Mouse (Mus musculus) thymus, postnatal 14 days (tissue): ENCODE data around the gene Kmo.

Experiments used
- DNase-seq: peaks from one replicate; pipeline ENCODE4 v3.0.0; 2021

Gene Kmo

GRCm38 (mm10) chr1:175619814-175620431 lies at the start of gene Kmo:
Gene Kmo, plus strand, starts transcription at chr1:175620381.
- DNase-seq: no peak

- DNase-seq: no peak
Measured at GRCm38 (mm10) chr1:175574129-175574528, 46.1 kb upstream of the Kmo start.

- no peak for DNase-seq
Measured at GRCm38 (mm10) chr1:175578425-175579096, 41.6 kb upstream of the Kmo start.

- no peak for DNase-seq
Measured at GRCm38 (mm10) chr1:175579598-175580235, 40.5 kb upstream of the Kmo start.

- no peak for DNase-seq
Measured at GRCm38 (mm10) chr1:175580346-175580745, 39.8 kb upstream of the Kmo start.

- no peak for DNase-seq
Measured at GRCm38 (mm10) chr1:175582799-175583198, 37.4 kb upstream of the Kmo start.

- DNase-seq: no peak
Measured at GRCm38 (mm10) chr1:175585267-175585666, 34.9 kb upstream of the Kmo start.

- DNase-seq: no peak
Measured at GRCm38 (mm10) chr1:175586656-175587055, 33.5 kb upstream of the Kmo start.

GRCm38 (mm10) chr1:175592832-175593231 lies 27.3 kb upstream of the Kmo start:
- no peak for DNase-seq

- peak; percentile 16 for DNase-seq
Measured at GRCm38 (mm10) chr1:175602231-175602630, 17.9 kb upstream of the Kmo start.

DNA sequence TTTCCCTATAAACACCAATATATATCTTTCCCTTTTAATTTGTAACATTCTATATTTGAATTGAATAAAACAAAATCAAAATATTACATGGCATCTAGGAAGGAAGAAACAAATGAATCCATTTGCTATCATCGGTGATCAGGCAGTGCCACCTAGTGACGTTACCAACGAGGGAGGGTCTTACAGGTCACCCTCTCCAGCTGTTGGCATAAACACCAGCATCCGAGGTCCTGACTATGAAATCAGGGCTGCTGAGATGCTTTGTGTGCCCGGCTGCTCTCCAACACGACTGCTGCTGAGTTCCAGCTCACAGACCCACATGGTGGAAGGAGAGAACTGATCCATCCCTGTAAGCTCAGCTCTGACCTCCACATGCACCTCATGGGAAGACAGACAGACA lies 16.8 kb upstream of the Kmo start:
- DNase-seq: no peak

- no peak for DNase-seq
Measured at GRCm38 (mm10) chr1:175607308-175607707, 12.9 kb upstream of the Kmo start.

- no peak for DNase-seq
Measured at GRCm38 (mm10) chr1:175607838-175608585, 12.2 kb upstream of the Kmo start.

DNA sequence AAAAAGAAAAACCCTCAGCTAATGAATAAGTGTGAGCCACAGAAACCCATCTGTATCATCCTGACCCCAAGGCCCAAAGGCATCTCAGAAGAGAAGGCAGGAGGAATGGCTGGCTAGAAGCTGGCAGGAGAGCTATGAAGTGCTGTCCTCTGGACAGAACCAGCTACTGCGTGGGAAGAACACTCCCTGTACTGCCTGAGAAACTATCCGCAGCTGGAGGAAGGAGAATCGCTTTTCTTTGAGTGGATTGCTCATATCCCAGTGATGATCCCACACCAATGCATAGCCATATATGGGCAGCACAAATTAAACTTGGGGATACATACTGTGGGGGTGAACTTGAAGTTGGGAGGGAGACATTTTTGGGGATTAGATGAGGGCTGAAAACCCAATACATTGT lies 11.5 kb upstream of the Kmo start:
- no peak for DNase-seq

DNA sequence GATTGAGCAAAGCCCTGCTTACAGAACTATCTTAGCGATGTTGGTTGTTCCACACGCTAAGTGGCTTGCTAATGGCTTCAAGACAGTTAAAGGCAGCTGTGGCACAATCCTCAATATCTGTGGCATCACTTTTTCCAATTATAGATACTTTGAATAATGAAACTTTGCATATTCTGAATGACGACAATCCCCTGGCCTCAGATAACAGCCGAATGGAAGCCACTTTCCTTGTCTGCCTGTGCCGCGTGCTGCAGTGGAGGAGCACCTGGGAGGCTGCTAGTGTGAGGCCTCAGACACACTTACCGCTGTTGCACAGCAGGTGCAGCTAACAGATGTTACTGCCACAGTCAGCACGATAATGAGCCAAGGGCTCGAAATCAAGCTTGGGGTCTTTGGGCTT lies 5.2 kb upstream of the Kmo start:
- no peak for DNase-seq

- DNase-seq: no peak
Measured at GRCm38 (mm10) chr1:175623656-175624055, 3.5 kb downstream of the Kmo start.

DNA sequence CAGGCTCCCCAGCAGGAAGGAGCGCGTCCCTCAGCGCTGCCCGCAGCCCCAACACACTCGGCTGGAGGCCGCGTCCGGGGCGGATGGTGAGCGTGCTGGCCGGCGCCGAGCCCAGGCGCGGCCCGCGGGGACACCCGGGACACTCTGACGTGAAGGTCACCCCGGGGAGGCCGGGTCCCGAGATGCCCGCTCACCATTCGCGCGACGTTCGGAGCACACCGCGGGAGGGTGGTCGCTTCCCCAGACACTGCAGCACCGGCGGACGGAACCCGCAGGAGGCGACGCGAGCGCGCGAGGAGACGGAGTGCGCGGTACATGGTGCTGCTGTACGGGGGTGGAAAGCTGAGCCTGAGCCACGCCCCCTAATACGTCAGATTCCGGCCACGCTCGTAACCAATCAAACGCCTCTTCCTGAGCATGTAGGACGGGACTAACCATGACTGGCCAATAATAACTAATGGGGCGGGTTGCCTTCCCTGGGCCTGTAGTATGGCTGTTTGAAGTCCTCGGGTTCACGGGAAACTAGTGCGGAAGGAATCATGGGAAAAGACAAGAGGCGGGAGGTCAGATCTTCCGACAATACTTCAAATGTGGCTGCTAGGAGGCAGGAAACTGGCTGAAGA lies 5.2 kb downstream of the Kmo start, which contains the start of gene Fh1:
TSS of gene Fh1 (minus strand) at position 379 of the 623 bp plus-strand sequence.
- DNase-seq: peak; percentile 96

DNA sequence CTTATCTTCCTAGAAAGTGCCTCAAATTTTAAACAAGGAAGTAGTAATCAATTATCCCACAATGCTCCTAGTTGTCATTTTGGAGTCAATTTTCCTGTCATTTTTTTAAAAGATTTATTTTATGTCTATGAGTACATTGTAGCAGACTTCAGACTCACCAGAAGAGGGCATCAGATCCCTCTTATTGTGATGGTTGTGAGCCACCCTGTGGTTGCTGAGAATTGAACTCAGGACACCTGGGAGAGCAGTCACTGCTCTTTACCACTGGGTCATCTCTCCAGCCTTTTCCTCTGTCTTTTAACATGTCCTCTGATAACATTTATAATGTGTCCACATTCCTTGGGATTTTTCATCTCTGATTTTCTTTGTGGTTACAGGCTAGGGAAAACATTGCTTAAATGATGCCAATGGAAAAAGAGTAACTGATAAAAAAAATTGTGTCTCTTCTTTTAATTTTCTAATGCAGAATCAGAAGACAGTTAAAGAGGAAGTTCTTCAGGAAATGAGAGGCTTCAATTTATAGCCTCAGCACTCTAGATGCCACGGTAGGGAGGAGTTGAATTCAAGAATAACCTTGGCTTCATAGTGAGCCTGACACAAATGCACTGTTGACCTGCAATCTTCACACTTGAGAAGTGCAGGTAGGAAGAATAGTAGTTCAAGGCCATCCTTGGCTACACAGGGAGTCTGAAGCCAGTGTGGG lies 6.0 kb downstream of the Kmo start:
- peak; percentile 55 for DNase-seq

DNA sequence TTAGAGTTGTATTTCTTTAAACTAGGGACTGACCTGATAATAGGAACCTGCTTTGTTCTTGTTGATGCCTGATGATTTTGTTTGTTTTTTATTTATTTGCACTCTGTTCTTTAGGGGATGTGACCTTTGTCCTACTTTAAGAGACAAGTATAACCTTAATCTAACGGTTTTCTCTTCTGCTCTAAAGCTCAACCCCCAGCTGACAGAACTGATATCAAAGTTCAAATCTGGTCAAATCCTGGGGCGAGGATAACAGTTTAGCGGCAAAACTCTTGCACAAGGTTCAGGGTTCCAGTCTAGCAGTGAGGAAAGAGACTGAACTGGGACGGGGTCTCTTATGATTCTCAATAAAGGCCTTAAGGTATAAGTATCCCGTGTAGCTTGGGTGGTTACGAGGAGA lies 9.1 kb downstream of the Kmo start:
- DNase-seq: no peak

DNA sequence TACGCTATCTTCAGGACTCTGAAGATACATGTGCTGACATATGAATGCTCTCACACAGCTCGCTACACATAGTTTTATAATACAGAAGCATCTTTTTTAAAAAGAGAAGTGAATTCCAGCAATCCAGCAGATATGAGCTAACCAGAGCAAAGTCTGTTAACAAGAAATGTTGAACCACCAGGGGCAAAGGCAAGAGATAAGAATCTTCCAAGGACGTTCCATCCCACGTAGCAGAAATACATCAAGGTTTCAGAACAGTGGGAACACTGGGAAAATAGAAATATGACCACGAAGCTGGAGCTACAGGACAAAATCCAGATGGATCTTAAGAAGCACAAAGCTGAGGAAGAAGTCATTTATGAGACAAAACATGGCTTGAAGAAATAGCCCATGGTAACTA lies 10.2 kb downstream of the Kmo start:
- no peak for DNase-seq

DNA sequence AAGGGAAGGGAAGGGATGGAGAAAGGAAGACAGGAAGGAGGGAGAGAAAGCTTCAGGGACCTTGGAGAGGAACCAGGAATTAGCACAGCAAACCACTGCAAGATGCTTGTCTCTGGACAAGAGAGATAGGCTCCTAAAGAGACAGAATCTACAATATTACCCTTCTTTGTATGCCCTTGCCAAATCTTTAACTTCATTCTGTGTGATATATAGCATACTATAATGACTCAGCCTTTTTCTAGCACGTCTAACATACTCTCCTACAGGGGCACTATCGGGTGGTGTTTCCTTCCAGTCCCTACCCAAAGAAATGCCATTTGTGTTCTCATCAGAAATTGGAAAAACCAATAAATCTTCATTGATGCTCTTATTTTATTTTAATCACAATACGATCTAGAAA lies 10.9 kb downstream of the Kmo start:
- no peak for DNase-seq

DNA sequence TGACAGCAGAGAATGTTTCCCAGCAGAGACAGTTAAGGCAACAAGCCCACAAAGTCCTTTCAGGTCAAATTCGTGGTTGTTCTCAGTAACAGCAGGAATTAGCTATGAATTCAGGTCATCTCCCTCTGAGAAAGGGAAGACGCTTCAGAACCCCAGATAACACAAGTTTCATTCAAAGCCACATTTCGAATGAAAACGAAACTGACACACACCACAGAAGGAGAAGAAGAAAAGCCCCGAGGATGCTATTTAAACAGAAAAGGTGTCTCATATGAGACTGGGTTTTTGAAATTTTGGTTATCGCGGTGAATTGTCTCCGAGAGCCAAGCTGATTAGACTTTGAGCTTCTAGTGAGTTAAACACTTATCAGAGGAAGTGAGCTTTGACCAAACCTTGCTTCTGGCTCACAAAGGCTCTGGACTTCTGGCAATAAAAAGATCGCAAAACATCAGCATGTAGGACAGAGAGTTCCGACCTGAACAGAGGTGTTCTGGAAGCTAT lies 11.6 kb downstream of the Kmo start:
- DNase-seq: no peak
